Mouse (Mus musculus) left cerebral cortex, postnatal 10 days (tissue): ENCODE measurements around the gene Bad. TPM values are rescaled to one million over a fixed set of nuclear protein-coding genes. Genes with fewer than 3 reads are reported as not detected.

Source experiments
- DNase-seq, 2 experiments: peaks; one replicate each; pipeline ENCODE4 v3.0.0; 2021 to 2022; ENCODE audit warnings: low spot score in 2 of 2, mixed read lengths in 1 of 2; ENCODE audit errors: extremely low spot score in 1 of 2
- intact Hi-C: fragments of 180-260 bp; cut with DNase I; formaldehyde crosslinking; loops from one replicate; pipeline ENCODE4 v1.15.1; 2025
- microRNA-seq: library from miRNA; unstranded; fragments of <30 nt; microRNA quantifications from one replicate; pipeline ENCODE4 v1.2.0, GENCODE M21; 2022
- total RNA-seq, 2 experiments: library from RNA; stranded (reverse); gene quantifications; 2 replicates each; pipeline ENCODE4 v1.2.3; 2021

Gene Bad
- total RNA-seq, 2 experiments from 2014 or later = 40.4 to 42.8 TPM

DNA sequence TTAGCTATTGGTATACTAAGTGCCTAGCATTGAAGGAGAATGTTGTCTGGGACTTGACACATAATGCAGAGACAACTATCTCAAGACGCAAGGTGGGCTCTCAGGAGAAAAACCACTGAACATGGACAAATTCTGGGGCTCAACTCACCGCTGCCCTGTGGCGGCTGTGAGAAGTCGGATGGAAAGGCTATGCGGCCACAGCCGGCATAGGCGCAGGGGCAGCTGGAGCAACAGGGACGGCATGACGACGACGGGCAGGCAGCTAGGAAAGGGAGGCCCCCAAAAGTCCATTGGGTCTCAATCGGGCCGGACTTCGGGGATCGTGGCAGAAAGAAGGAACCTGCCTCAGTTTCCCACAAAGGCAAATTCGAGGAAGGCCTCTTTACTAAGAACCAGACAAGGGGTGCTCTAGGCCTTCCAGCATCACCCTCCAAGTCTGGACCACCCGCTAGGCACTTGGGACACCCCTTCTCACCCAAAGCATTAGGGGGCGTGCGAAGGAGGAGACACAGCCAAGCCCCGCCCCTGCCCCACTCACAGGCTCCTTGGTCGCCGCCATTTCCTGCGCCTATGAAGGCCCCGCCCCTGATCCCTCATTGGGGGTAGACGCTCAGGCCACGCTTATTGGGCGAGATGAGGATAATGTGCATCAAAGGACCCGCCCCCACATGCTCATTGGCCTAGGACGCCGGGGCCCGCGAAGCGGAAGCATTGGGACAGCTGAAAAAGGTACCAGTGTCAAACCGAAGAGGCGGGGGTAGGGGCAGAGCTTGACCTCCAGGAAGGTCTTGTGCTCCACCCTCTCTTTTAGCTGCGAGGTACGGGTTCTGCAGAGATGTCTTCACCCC, 50.6 kb downstream of the Bad start, which contains the start of gene Dnajc4:
TSS of gene Dnajc4 (minus strand) at position 562 of the 848 bp plus-strand sequence.
- DNase-seq = peak; percentile 94 to 99
- intact Hi-C loops = no loop called here

DNA sequence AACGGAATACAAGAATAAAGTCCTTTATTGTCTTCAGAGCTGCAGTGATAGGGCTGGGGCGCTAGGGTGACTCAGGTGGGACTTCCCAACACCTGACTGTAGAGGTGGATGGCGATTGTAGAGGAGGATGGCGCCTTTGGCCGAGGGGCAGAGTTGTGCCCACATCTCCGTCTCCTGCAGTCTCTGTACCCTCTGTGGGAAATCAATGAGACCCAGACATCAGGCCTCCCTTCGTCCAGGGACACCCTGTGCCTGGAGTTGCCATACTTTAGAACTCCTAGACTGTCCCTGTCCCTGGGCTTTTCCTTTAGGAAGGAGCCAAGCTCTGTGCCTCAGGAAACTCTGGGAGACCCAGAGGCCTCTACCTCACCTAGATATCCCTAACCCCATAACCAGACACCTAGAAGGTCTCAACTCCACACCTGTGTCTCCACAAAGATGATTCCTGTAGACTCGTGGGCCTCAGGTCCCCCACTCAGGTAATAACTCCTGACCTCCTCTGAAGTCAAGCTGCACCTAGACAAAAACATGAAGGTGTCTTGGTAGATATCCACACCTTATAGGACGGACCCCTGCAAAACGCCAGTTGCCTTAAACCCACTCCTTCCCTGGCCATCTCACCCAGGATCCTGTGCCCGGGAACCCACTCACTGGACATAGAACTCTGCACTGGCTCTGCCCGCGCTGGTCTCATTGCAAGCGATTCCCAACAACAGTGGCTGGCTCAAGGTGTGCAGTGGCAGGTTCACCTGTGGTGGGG, 51.5 kb downstream of the Bad start:
- no peak for DNase-seq
- intact Hi-C loops = no loop called here

DNA sequence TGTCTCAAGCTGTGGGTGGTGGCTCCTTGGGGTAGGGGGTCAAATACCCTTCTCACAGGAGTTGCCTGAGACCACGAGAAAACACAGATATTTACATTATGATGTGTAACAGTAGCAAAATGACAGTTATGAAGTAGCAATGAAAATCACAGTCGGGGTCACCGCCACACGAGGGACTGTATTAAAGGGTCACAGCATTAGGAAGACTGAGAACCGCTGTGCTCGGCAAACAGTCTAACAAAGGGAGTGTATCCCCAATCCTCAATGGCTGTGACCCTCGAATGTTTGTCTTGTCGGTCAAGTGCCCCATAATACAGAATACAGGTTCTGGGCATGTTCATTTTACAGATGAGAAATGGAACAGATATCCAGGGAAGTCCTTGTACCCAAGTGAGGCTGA, 52.3 kb downstream of the Bad start:
- intact Hi-C loops = no loop called here
- no peak for DNase-seq

DNA sequence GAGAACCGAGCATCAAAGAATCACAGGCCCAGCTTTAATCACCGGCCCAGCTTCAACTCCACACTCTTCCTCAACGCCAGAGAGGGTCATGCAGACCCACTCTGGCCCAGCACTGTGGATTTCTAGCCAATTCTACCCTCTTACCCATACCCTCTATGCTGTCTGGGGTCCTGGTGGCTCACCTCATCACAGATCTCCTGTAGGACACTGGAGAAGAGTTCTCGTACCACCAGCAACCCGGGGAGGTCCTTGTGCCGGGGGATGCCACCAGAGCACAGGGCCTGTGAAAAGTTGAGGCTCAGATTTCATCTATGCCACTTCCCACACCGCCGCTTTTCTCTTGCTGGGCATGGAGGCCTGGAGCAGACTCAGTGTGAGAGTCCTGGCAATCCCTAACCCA, 52.8 kb downstream of the Bad start:
- no peak for DNase-seq
- intact Hi-C loops = no loop called here

DNA sequence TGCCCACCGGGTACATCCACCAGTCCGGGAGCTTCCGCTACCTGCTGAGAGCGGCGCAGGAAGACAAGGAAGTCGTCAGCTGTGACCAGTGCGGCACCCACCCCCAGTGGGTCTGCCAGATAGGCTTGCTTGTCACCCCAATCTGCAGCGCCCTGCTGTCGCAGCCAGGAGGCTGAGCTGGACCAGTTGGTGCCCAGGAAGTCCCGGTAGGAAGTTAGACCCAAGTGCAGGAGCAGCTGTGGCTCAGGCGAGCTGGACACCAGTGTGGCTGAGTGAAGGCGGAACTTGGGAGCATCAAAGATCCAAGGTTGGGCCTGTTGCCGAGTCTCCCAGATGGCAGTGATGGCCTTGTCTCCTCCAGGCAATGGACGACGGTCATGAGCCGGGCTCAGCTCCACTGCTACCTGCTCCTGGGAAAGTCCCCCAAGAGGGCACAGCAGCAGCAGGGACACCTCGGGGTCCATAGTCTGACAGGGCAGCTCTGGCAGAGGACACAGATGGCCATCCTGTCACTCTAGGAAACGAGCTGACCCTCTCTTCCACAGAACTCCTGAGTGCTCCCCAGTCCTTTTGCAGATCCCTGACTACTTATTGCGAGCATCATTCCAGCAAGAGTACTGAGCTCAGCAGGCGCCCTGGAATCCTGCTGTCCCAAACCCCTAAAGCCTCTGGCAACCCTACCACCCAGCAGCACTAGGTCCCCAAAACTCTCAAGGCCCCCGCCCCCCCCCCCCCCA, 53.8 kb downstream of the Bad start:
- intact Hi-C loops = no loop called here
- no peak for DNase-seq

DNA sequence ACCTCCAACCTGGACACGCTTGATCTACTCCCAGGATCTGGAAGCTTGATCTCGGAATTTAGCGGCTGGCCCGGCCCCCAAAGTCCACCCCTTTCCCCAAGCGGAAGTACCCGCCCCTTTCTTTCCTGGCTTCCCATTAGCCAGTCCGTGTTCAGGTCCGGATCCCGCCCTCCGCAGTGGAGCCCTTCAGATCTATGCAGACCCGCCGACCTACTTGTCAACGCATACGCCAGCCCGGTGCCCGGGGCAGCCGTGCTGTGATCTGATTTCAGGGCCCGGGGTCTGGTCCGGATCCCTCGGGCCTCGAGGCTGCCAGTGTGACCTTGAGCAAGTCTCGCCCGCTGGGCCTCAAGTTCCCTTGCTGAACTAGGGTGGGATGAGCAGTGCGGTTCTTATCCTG, 54.3 kb downstream of the Bad start, which contains the start of the genes Nudt22 and Trpt1:
TSS of gene Nudt22 (minus strand) at position 112 of the 400 bp plus-strand sequence.
TSS of gene Trpt1 (plus strand) at position 126 of the 400 bp plus-strand sequence.
- intact Hi-C loops = no loop called here
- DNase-seq = peak; percentile 75 to 92

DNA sequence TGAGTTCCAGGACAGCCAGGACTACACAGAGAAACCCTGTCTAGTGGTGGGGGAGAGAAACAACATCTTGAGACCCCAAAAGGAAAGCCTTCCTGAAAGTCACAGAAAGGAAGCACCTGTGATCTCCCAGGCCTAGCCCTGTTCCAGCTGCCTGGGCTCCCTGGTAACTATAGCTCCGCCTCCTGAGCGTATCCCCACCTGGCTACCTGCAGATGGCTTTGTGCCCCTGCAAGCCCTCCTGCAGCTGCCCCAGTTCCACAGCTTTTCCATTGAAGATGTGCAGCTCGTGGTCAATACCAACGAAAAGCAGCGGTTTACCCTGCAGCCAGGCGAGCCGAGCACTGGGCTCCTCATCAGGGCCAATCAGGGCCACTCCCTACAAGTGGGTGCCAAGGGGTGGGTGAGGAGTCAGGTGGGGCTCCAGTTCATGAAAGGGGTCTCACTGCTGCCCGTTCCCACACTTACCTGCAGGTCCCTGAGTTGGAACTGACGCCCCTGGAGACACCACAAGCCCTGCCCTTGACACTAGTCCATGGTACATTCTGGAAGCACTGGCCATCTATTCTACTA, 56.1 kb downstream of the Bad start:
- peak in 1 of 2 experiments; percentile 19 for DNase-seq
- intact Hi-C loops = no loop called here

DNA sequence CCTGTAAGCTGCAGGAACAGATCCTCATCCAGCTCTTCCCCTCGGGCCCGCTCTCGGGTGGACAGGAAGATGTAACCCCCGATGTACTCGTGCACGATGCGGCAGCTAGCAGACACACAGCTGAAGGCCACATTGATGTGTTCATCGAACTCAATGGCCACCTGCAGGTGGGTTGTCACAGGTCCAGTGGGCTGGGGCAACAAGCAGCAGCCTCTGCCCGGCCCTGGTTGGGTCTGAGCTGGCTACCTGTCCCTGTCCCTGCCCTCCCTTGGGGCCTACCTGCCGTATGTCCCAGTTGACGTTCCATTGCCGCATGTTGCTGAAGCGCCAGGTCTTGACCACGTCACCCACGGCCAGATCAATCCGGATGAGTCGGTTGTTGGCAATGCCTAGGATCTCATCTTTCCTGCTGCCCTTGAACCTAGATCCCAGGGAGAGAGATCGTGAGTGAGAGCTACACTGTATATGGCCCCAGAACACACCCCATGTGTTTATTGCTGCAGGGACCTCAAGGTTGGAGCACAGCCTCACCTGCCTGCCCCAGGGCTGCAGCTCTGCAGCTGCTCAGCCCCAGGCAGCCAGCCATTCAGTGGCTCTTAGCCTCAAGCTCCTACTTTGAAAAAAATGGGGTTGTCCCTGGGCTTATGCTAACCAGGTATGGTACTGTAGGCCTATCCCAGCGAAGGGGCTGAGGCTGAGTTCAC, 57.9 kb downstream of the Bad start:
- no peak for DNase-seq
- intact Hi-C loops = no loop called here

Small RNA genes lying within 50 kb of the gene (microRNA-seq; reads per million reads assigned to microRNA genes)
- 11.8 reads per million, percentile 33 among the genes with 10 or more reads in this experiment for gene Mir6990

Other genes with a start within 250 kb of the Bad start
- 10 to 100 TPM; 25.7 to 31.1 TPM for gene Rps6ka4, start 101.2 kb upstream of the Bad start, total RNA-seq
- gene Ccdc88b, start 83.7 kb upstream of the Bad start, total RNA-seq = 1 to 10 TPM; 1.3 TPM
- 10 to 100 TPM; 42.5 to 49.6 TPM for gene Trmt112, start 32.2 kb upstream of the Bad start, total RNA-seq
- 100 to 1,000 TPM; 280 to 318 TPM for gene Prdx5, start 31.8 kb upstream of the Bad start, total RNA-seq
- 10 to 100 TPM; 41.4 to 43.5 TPM for gene Esrra, start 20.0 kb upstream of the Bad start, total RNA-seq
- 10 to 100 TPM; 14.0 to 20.6 TPM for gene Catsperz, start 16.5 kb upstream of the Bad start, total RNA-seq
- gene Kcnk4, start 7.3 kb upstream of the Bad start, total RNA-seq = 10 to 100 TPM; 36.6 to 38.1 TPM
- 10 to 100 TPM; 78.7 to 79.5 TPM for gene Gpr137, start 619 bp downstream of the Bad start, total RNA-seq
- gene Ppp1r14b, start 33.1 kb downstream of the Bad start, total RNA-seq = 10 to 100 TPM; 97.2 to 98.4 TPM
- 10 to 100 TPM; 11.2 to 11.6 TPM for gene Plcb3, start 34.6 kb downstream of the Bad start, total RNA-seq
- 10 to 100 TPM; 65.3 to 65.5 TPM for gene Fkbp2, start 38.6 kb downstream of the Bad start, total RNA-seq
- 10 to 100 TPM; 72.6 to 72.8 TPM for gene Vegfb, start 45.8 kb downstream of the Bad start, total RNA-seq
- 10 to 100 TPM; 15.8 to 19.4 TPM for gene Dnajc4, start 50.7 kb downstream of the Bad start, total RNA-seq
- gene Nudt22, start 54.3 kb downstream of the Bad start, total RNA-seq = 1 to 10 TPM; 9.2 to 9.5 TPM
- gene Trpt1, start 54.3 kb downstream of the Bad start, total RNA-seq = 10 to 100 TPM; 20.2 to 20.8 TPM
- 1 to 10 TPM; 3.7 to 5.5 TPM for gene Fermt3, start 77.6 kb downstream of the Bad start, total RNA-seq
- gene Stip1, start 98.1 kb downstream of the Bad start, total RNA-seq = 100 to 1,000 TPM; 136 TPM
- gene Macrod1, start 114.9 kb downstream of the Bad start, total RNA-seq = 1 to 10 TPM; 8.0 to 8.9 TPM
- gene Flrt1, start 163.9 kb downstream of the Bad start, total RNA-seq = 10 to 100 TPM; 23.0 to 26.0 TPM